Mouse (Mus musculus) liver, postnatal 0 days (tissue): ENCODE results near the gene Muc16.

Experiments
- CTCF ChIP-seq: sonication (generic); IDR thresholded peaks from 2 replicates; pipeline ENCODE4 v1.5.1; 2016; ENCODE audit warnings: antibody characterized with exemption, low read depth
- EP300 ChIP-seq: IDR thresholded peaks from 2 replicates; pipeline ENCODE4 v1.6.1; 2016; ENCODE audit warnings: antibody characterized with exemption, low read depth, mild to moderate bottlenecking

- no peak for TF ChIP-seq CTCF
- TF ChIP-seq EP300: no peak
These were observed 166.2 kb downstream of the Muc16 start for GRCm38 (mm10) chr9:18508098-18508497.
